Mouse (Mus musculus): Measurements from ENCODE around the gene Lrrc28. TPM values are rescaled to one million over a fixed set of nuclear protein-coding genes. Genes with fewer than 3 reads are reported as not detected.
A peak's percentile ranks its signal among the peaks of the same experiment; 100 is the strongest.
"Not testable (repeated sequence)": the region's sequence is repeated elsewhere in the genome, so short reads cannot be mapped to it uniquely, and the experiment has no call there.

Lrrc28 gene
- total RNA-seq, 2 experiments from 2014 or later = 21.3 to 23.6 TPM

DNA sequence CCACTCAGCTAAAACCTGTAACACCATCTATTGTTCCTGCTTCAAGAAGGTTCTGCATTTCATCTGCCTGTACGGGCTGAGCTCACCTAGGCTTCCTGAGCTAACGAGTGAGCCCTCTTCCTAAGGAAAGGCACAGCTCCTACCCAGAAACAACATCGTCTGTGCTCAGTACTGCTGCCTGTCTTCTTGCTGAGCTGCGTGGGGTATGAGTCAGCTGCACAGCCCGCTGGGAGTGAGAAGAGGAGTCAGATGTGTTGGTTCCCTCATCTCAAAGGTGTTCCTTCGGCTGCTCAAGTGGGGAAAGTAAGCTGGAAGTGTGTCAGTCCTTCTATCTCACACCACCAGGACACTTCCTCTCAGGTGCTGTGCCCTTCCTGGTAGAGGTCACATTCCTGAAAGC, 101.4 kb downstream of the Lrrc28 start:
- Histone ChIP-seq H3K4me3 (no peak overlapping the region), H3K27ac (no peak overlapping the region)
- TF ChIP-seq CTCF (IDR thresholded peaks at IDR 0.05) = no peak
- no peak for DNase-seq
- intact Hi-C loops (cut with DNase I) = no loop called here

DNA sequence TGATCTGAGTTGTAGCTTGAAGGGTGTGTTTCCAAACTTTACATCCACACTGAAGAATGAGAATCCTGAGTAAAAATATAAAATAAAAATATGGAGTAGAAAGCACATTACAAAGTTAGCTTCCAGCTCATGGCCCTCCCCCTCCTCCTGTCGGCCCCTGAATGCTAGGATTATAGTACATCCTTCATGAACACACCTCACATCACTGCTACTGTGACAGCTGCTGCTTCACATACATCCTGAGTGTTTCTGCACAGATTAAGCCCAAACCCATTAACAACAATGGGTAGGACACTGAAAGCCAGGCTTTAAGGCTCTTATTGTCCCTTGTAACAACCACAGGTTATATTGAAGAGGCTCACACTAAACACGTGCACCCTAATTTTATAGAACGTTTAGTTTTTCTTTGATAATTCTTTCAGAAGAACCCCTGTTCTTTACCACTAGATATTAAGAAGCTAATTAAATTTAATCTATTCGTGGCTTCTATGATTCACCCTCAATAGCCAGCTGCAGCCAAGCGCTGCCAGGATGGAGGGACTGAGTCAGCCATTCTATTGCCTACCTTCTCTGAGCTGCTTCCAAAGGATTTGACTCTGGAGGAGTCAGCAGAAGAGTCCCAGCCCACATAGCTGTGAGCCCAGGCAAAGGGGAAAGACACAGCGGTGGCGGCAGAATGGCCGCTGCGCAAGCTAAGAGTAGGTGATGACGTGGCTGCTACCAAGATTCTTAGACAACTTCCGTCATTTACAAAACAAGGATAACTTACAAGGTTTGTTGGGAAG, 108.3 kb downstream of the Lrrc28 start:
- peak; percentile 38 for DNase-seq
- intact Hi-C loops (cut with DNase I) = no loop called here
- Histone ChIP-seq H3K27ac (no peak overlapping the region), H3K4me3 (no peak overlapping the region)
- no peak for TF ChIP-seq CTCF (IDR thresholded peaks at IDR 0.05)

DNA sequence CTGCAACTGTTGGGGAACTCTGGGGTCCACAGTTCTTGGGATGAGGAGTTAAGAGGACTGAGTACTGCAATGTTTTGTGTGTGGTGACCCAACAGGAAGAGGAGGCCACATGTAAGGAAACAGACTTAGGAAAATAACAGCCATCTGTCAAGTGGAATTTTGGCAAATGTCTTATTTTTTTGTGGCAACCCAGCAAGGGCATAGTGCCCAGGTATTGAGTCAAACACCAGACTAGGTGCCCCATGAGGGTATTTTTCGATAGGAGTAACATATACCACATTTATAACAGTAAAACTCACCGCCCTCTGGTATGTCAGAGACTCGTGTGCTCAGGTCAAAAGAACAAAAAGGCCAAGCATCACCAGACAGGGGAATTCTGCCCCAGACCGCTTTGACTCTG, 109.1 kb downstream of the Lrrc28 start:
- Histone ChIP-seq H3K4me3 (no peak overlapping the region), H3K27ac (no peak overlapping the region)
- intact Hi-C loops (cut with DNase I) = no loop called here
- DNase-seq = no peak
- no peak for TF ChIP-seq CTCF (IDR thresholded peaks at IDR 0.05)

DNA sequence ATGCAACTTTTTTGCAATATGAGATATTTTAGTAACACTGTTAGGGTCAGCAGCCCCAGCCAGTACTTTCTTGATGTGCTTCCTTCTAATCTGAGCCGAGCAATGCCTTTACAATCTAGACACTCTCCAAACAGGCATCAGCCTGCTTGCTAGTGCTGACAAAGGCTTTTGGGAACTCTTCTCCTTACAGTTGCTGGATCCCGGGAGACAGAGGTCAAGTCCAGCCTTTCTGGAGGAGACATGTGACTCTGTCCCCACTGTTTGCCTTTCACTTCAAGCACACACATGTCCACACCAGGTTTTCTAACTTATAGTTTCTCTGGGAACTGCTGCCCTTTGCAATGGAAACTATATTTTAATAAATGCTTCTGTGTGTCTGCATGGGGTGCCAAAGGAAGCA, 114.1 kb downstream of the Lrrc28 start:
- intact Hi-C loops (cut with DNase I) = no loop called here
- TF ChIP-seq CTCF (IDR thresholded peaks at IDR 0.05) = no peak
- no peak overlapping the region for H3K27ac ChIP-seq
- no peak overlapping the region for H3K4me3 ChIP-seq
- no peak for DNase-seq

DNA sequence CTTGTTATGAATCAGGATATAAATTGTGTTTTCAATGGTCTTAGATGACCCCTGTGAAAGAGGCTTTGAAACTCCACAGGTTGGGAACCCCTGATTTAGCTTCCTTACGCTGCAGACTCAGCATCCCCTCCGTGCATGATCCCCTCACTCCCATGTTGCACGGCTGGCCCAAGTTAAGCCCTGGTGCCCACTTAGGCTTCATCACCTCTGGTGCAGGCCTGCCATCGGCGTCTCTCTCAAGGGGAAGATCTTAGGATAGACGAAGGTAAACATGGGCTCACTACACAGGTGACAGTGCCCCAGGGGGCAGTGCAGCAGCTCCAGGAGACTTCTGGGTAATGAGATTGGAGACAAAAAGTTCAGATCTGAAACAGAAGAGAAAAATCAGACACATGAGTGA, 115.7 kb downstream of the Lrrc28 start:
- intact Hi-C loops (cut with DNase I) = no loop called here
- no peak for TF ChIP-seq CTCF (IDR thresholded peaks at IDR 0.05)
- Histone ChIP-seq H3K27ac (no peak overlapping the region), H3K4me3 (no peak overlapping the region)
- no peak for DNase-seq

DNA sequence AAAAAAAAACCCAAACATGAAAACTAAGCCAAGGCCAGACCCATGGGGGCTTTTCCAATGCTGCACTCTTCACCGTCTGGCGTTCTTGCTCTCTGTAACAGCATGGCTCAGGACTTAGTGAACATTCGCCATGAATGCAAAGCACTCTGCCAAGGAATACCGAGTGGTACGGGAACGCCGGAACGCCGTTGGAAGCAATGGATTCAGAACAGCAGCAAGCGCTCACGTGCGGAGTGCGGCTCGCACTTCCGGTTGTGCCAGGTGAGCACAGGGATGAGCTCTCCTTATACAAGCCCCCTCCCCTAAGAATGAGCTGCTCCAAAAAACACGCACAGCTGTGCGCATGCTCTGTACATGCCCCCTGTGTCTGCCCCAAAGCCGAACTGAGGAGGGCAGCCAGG, 116.2 kb downstream of the Lrrc28 start:
- DNase-seq = no peak
- no peak for TF ChIP-seq CTCF (IDR thresholded peaks at IDR 0.05)
- Histone ChIP-seq H3K27ac (no peak overlapping the region), H3K4me3 (no peak overlapping the region)
- intact Hi-C loops (cut with DNase I) = no loop called here

DNA sequence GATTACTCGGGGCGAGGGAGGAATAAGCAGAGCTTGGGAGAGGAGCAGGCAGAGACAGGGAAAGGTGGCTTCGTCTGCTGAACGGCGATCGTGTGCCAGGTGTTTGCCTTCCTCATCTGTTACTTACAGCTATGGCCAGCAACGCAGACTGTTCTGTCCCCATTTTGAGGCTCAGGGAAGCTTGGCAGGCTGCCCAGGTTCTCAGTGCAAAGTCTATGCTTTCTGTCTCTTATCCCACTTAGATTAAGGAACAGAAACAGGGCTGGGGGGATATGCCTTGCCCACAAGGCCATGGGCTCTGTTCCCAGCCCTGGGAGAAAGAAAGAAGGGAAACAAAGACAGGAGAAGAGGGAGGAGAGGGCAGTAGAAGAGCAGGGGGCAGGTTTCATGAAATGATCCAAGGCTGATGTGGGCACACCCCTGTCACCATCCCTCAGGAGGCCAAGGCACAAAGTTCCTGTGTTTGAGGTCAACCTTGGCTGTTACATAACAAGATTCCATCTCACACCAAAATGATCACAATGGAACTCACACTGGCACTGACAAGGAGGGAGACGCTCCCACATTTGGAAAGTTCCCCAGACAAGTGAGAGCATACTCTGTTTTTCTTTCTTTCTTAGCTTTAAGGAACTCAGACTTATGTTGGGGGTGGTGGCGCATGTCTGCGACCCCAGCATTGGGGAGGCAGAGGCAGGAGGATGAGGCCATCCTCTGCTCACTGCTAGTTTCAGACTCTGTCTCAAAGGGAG, 116.8 kb downstream of the Lrrc28 start:
- intact Hi-C loops (cut with DNase I) = no loop called here
- no peak for TF ChIP-seq CTCF (IDR thresholded peaks at IDR 0.05)
- peak; percentile 55 for DNase-seq
- no peak overlapping the region for H3K4me3 ChIP-seq
- no peak overlapping the region for H3K27ac ChIP-seq

DNA sequence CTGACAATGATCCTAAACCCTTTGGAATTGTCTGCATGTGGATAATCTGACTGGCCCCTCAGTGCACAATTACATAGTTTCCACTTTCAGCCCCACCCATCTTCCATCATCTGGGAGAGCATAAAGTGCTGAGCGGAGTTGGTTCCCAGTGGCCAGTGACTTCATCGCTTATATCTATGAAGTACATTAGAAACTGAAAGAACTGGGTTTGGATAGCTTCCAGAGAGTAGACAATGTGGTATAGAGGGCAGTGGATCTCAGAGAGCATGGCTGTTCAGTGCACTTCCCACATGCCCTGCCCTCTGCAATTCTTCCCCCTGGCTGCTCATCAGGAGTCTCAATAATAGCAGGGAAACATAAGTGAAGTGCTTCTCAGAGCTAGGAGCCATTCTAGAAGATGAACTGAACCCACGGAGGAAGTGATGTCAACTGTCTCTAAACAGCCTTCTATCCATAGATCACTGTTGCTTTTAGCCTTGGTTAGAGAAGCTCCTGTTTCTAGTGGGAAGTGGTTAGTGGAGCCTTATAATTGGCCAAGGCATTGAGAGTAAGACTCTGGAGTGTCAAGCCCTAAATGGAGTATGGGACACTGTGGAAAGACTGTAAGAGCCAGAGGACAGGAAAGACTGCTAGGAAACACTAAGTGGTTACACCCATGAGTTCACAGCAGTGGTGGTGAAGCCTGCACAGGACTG, 119.0 kb downstream of the Lrrc28 start:
- intact Hi-C loops (cut with DNase I) = no loop called here
- no peak overlapping the region for H3K4me3 ChIP-seq
- DNase-seq = no peak
- TF ChIP-seq CTCF (IDR thresholded peaks at IDR 0.05) = no peak
- no peak overlapping the region for H3K27ac ChIP-seq

DNA sequence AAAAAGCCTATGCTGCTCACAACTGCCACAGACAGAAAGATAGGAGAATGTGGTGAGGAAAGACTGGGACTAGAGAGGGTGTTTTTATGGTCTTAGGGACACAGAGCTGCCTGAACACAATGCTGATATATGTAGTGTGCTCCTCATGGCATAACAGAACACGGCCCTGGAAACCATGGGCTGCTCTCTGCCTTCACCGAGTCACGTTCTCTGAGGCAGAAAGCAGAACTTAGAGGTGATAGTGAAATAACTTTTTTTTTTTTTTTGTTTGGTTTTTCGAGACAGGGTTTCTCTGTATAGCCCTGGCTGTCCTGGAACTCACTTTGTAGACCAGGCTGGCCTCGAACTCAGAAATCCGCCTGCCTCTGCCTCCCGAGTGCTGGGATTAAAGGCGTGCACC, 121.0 kb downstream of the Lrrc28 start:
- DNase-seq; H3K27ac ChIP-seq; intact Hi-C loops (cut with DNase I): not testable (repeated sequence)

DNA sequence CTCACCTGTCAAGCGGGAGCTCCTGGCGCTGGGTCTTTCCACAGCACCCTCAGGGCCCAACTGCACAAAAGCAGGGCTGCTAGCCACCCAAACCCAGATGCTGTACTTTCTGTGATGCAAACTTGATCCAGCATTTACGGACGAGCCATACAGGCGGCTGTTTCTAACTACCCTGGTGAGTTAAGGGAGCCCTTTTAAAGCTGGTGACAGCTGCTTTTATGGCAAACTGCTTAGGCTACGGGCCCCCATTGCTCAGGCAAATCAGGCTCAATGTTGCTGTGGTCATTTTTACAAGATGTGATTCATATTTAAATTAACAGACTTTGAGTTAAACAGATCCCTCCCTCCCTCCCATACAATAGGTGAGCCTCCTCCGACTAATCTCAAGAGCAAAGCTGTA, 121.7 kb downstream of the Lrrc28 start:
- H3K27ac ChIP-seq = no peak overlapping the region
- intact Hi-C loops (cut with DNase I) = no loop called here
- no peak for DNase-seq
- no peak overlapping the region for H3K4me3 ChIP-seq
- TF ChIP-seq CTCF (IDR thresholded peaks at IDR 0.05) = no peak

More for the DNA sequence above, 121.0 kb downstream of the Lrrc28 start:
- not testable (repeated sequence) for H3K4me3 ChIP-seq

DNA sequence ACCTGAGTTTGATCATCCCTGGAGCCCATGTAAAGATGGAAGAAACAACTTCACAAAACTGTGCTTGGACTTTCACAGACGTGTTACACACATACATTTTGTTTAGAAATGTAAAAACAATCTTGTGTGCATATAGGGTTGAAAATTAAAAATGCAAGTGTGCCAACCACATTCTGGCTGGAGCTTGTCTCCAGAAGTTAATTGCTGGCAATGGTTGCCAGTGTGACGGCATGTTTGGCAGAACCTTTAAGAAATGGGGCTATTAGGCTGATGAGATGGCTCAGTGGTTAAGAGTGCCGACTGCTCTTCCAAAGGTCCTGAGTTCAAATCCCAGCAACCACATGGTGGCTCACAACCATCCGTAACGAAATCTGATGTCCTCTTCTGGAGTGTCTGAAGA, 123.3 kb downstream of the Lrrc28 start:
- H3K27ac ChIP-seq; DNase-seq; intact Hi-C loops (cut with DNase I); H3K4me3 ChIP-seq: not testable (repeated sequence)

DNA sequence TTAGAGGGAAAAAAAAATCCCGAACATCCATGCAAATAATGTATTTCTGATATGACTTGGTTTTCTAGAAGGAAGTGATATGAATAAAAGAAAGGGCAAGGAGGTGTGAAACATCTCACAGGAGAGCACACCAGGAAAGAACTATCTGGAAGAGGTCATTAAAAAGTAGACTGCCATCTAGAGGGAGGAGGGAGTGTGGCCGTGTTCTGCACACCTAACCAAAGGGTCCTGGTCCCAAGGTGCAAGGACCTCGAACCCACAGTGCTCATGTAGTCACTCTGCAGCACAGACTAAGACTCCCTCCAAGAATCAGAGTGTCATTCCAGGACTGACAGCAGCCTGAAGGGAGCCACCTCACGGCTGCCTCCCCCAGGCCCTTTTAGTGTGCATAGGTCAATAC, 124.1 kb downstream of the Lrrc28 start:
- no peak overlapping the region for H3K27ac ChIP-seq
- TF ChIP-seq CTCF (IDR thresholded peaks at IDR 0.05) = peak; percentile 63
- DNase-seq = no peak
- H3K4me3 ChIP-seq = no peak overlapping the region
- intact Hi-C loops (cut with DNase I) = no loop called here

DNA sequence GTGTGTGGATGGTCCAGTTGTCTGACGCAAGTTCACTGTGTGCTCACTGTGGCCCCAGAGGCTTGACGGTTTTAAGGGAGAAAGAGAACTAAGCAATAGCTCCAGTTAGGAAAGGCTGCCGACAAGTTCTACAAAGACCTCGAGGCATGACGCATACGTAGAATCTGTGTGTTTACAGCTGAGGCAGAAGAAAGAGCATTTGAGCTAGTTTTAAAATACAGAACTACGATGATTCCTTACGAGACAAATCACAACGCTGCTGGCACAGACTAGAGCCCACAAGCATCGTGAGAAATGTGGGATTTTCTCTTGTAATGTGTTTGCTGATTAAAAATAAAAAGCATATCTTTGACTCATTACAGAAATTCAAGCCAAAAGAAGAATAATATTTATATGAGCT, 125.1 kb downstream of the Lrrc28 start:
- Histone ChIP-seq H3K4me3 (no peak overlapping the region), H3K27ac (no peak overlapping the region)
- no peak for TF ChIP-seq CTCF (IDR thresholded peaks at IDR 0.05)
- intact Hi-C loops (cut with DNase I) = no loop called here
- no peak for DNase-seq

Measured in gastrocnemius, adult 2 months (tissue).